Mouse (Mus musculus): ENCODE data around the gene Kcnh8. TPM values are rescaled to one million over a fixed set of nuclear protein-coding genes. Genes with fewer than 3 reads are reported as not detected.
A peak's percentile ranks its signal among the peaks of the same experiment; 100 is the strongest.

Kcnh8 gene
- polyA plus RNA-seq, 1 experiment from 2014 or later = 3.2 TPM

- peak overlapping the region; percentile 46 for H3K4me3 ChIP-seq (ENCODE audit: low read depth, low read length)
- no peak for DNase-seq (ENCODE audit: low spot score)
- no peaks in the 10 kb centered on the region for H3K9me3 ChIP-seq (ENCODE audit: control insufficient read depth, low read length)
- H3K9ac ChIP-seq (ENCODE audit: low read length) = peak overlapping the region; percentile 64
- H3K36me3 ChIP-seq (ENCODE audit: control insufficient read depth, insufficient read depth, low read length) = no peaks in the 10 kb centered on the region
- peaks cover 6% of the 10 kb centered on the region; the same call in 1 of the 2 replicates for H3K27me3 ChIP-seq (ENCODE audit: control insufficient read depth, insufficient read depth, low read length)
- ATAC-seq (ENCODE audit: insufficient read depth, low FRiP score, low TSS enrichment) = no peak
- H3K4me1 ChIP-seq (ENCODE audit: control insufficient read depth, insufficient read depth, low read length) = no peaks in the 10 kb centered on the region
- H3K27ac ChIP-seq (ENCODE audit: low read depth, low read length) = no peak overlapping the region
- 2% methylated on average over 14 of the region's 14 CpGs for WGBS
- H3K4me2 ChIP-seq (ENCODE audit: low read depth) = peak overlapping the region; percentile 90
Measured at GRCm38 (mm10) chr17:52602781-52603170, 267 bp downstream of the Kcnh8 start.

GRCm38 (mm10) chr17:52603411-52603810 is 902 bp downstream of the Kcnh8 start:
- no peak overlapping the region for H3K27ac ChIP-seq (ENCODE audit: low read depth, low read length)
- peaks cover 6% of the 10 kb centered on the region; the same call in 1 of the 2 replicates for H3K27me3 ChIP-seq (ENCODE audit: control insufficient read depth, insufficient read depth, low read length)
- no peaks in the 10 kb centered on the region for H3K9me3 ChIP-seq (ENCODE audit: control insufficient read depth, low read length)
- WGBS = 9% methylated on average over 5 of the region's 5 CpGs
- ATAC-seq (ENCODE audit: insufficient read depth, low FRiP score, low TSS enrichment) (no peak), DNase-seq (ENCODE audit: low spot score) (peak; percentile 30)
- no peaks in the 10 kb centered on the region for H3K36me3 ChIP-seq (ENCODE audit: control insufficient read depth, insufficient read depth, low read length)
- H3K4me3 ChIP-seq (ENCODE audit: low read depth, low read length) = peak overlapping the region; percentile 46; the same call in 1 of the 2 replicates
- no peak overlapping the region for H3K9ac ChIP-seq (ENCODE audit: low read length)
- H3K4me1 ChIP-seq (ENCODE audit: control insufficient read depth, insufficient read depth, low read length) = no peaks in the 10 kb centered on the region
- peak overlapping the region; percentile 90 for H3K4me2 ChIP-seq (ENCODE audit: low read depth)

- Histone ChIP-seq H3K9ac (ENCODE audit: low read length) (no peak overlapping the region), H3K9me3 (ENCODE audit: control insufficient read depth, low read length) (no peaks in the 10 kb centered on the region), H3K4me2 (ENCODE audit: low read depth) (no peak overlapping the region), H3K27ac (ENCODE audit: low read depth, low read length) (no peak overlapping the region), H3K4me3 (ENCODE audit: low read depth, low read length) (no peak overlapping the region), H3K4me1 (ENCODE audit: control insufficient read depth, insufficient read depth, low read length) (no peaks in the 10 kb centered on the region), H3K36me3 (ENCODE audit: control insufficient read depth, insufficient read depth, low read length) (no peaks in the 10 kb centered on the region), H3K27me3 (ENCODE audit: control insufficient read depth, insufficient read depth, low read length) (no peaks in the 10 kb centered on the region)
- no peak for ATAC-seq (ENCODE audit: insufficient read depth, low FRiP score, low TSS enrichment)
- DNase-seq (ENCODE audit: low spot score) = no peak
- WGBS = 62% methylated on average over 4 of the region's 4 CpGs
Measured at GRCm38 (mm10) chr17:52611382-52611781, 8.9 kb downstream of the Kcnh8 start.

- Histone ChIP-seq H3K4me3 (ENCODE audit: low read depth, low read length) (no peak overlapping the region), H3K9me3 (ENCODE audit: control insufficient read depth, low read length) (no peaks in the 10 kb centered on the region), H3K4me2 (ENCODE audit: low read depth) (no peak overlapping the region), H3K4me1 (ENCODE audit: control insufficient read depth, insufficient read depth, low read length) (no peaks in the 10 kb centered on the region), H3K36me3 (ENCODE audit: control insufficient read depth, insufficient read depth, low read length) (no peaks in the 10 kb centered on the region), H3K27ac (ENCODE audit: low read depth, low read length) (no peak overlapping the region), H3K27me3 (ENCODE audit: control insufficient read depth, insufficient read depth, low read length) (no peaks in the 10 kb centered on the region), H3K9ac (ENCODE audit: low read length) (no peak overlapping the region)
- ATAC-seq (ENCODE audit: insufficient read depth, low FRiP score, low TSS enrichment) (no peak), DNase-seq (ENCODE audit: low spot score) (no peak)
Measured at GRCm38 (mm10) chr17:52649186-52649585, 46.7 kb downstream of the Kcnh8 start.

GRCm38 (mm10) chr17:52691988-52692387 is 89.5 kb downstream of the Kcnh8 start:
- Histone ChIP-seq H3K4me3 (ENCODE audit: low read depth, low read length) (no peak overlapping the region), H3K27ac (ENCODE audit: low read depth, low read length) (no peak overlapping the region), H3K36me3 (ENCODE audit: control insufficient read depth, insufficient read depth, low read length) (no peaks in the 10 kb centered on the region), H3K9ac (ENCODE audit: low read length) (no peak overlapping the region), H3K4me2 (ENCODE audit: low read depth) (no peak overlapping the region), H3K4me1 (ENCODE audit: control insufficient read depth, insufficient read depth, low read length) (no peaks in the 10 kb centered on the region), H3K9me3 (ENCODE audit: control insufficient read depth, low read length) (no peaks in the 10 kb centered on the region), H3K27me3 (ENCODE audit: control insufficient read depth, insufficient read depth, low read length) (no peaks in the 10 kb centered on the region)
- ATAC-seq (ENCODE audit: insufficient read depth, low FRiP score, low TSS enrichment) (no peak), DNase-seq (ENCODE audit: low spot score) (no peak)

GRCm38 (mm10) chr17:52701944-52702343 is 99.4 kb downstream of the Kcnh8 start:
- H3K9ac ChIP-seq (ENCODE audit: low read length) = no peak overlapping the region
- no peak for DNase-seq (ENCODE audit: low spot score)
- no peaks in the 10 kb centered on the region for H3K4me1 ChIP-seq (ENCODE audit: control insufficient read depth, insufficient read depth, low read length)
- H3K36me3 ChIP-seq (ENCODE audit: control insufficient read depth, insufficient read depth, low read length) = no peaks in the 10 kb centered on the region
- no peak overlapping the region for H3K4me2 ChIP-seq (ENCODE audit: low read depth)
- no peaks in the 10 kb centered on the region for H3K9me3 ChIP-seq (ENCODE audit: control insufficient read depth, low read length)
- 90% methylated on average over 3 of the region's 3 CpGs for WGBS
- no peak overlapping the region for H3K4me3 ChIP-seq (ENCODE audit: low read depth, low read length)
- no peak for ATAC-seq (ENCODE audit: insufficient read depth, low FRiP score, low TSS enrichment)
- no peak overlapping the region for H3K27ac ChIP-seq (ENCODE audit: low read depth, low read length)
- no peaks in the 10 kb centered on the region for H3K27me3 ChIP-seq (ENCODE audit: control insufficient read depth, insufficient read depth, low read length)

GRCm38 (mm10) chr17:52712319-52712718 is 109.8 kb downstream of the Kcnh8 start:
- H3K9me3 ChIP-seq (ENCODE audit: control insufficient read depth, low read length) = no peaks in the 10 kb centered on the region
- DNase-seq (ENCODE audit: low spot score) (peak; percentile 12), ATAC-seq (ENCODE audit: insufficient read depth, low FRiP score, low TSS enrichment) (no peak)
- no peaks in the 10 kb centered on the region for H3K36me3 ChIP-seq (ENCODE audit: control insufficient read depth, insufficient read depth, low read length)
- H3K4me1 ChIP-seq (ENCODE audit: control insufficient read depth, insufficient read depth, low read length) = no peaks in the 10 kb centered on the region
- no peak overlapping the region for H3K4me3 ChIP-seq (ENCODE audit: low read depth, low read length)
- whole genome bisulfite sequencing = 17% methylated on average over 1 of the region's 1 CpGs
- no peaks in the 10 kb centered on the region for H3K27me3 ChIP-seq (ENCODE audit: control insufficient read depth, insufficient read depth, low read length)
- no peak overlapping the region for H3K9ac ChIP-seq (ENCODE audit: low read length)
- no peak overlapping the region for H3K4me2 ChIP-seq (ENCODE audit: low read depth)
- H3K27ac ChIP-seq (ENCODE audit: low read depth, low read length) = no peak overlapping the region

- no peaks in the 10 kb centered on the region for H3K9me3 ChIP-seq (ENCODE audit: control insufficient read depth, low read length)
- ATAC-seq (ENCODE audit: insufficient read depth, low FRiP score, low TSS enrichment) (no peak), DNase-seq (ENCODE audit: low spot score) (no peak)
- no peak overlapping the region for H3K4me2 ChIP-seq (ENCODE audit: low read depth)
- no peaks in the 10 kb centered on the region for H3K27me3 ChIP-seq (ENCODE audit: control insufficient read depth, insufficient read depth, low read length)
- H3K4me1 ChIP-seq (ENCODE audit: control insufficient read depth, insufficient read depth, low read length) = no peaks in the 10 kb centered on the region
- H3K9ac ChIP-seq (ENCODE audit: low read length) = no peak overlapping the region
- WGBS = 85% methylated on average over 3 of the region's 3 CpGs
- no peak overlapping the region for H3K4me3 ChIP-seq (ENCODE audit: low read depth, low read length)
- H3K27ac ChIP-seq (ENCODE audit: low read depth, low read length) = no peak overlapping the region
- no peaks in the 10 kb centered on the region for H3K36me3 ChIP-seq (ENCODE audit: control insufficient read depth, insufficient read depth, low read length)
Measured at GRCm38 (mm10) chr17:52722214-52722613, 119.7 kb downstream of the Kcnh8 start.

- Histone ChIP-seq H3K4me1 (ENCODE audit: control insufficient read depth, insufficient read depth, low read length) (no peaks in the 10 kb centered on the region), H3K27ac (ENCODE audit: low read depth, low read length) (no peak overlapping the region), H3K27me3 (ENCODE audit: control insufficient read depth, insufficient read depth, low read length) (no peaks in the 10 kb centered on the region), H3K4me2 (ENCODE audit: low read depth) (no peak overlapping the region), H3K4me3 (ENCODE audit: low read depth, low read length) (no peak overlapping the region), H3K9ac (ENCODE audit: low read length) (no peak overlapping the region), H3K36me3 (ENCODE audit: control insufficient read depth, insufficient read depth, low read length) (no peaks in the 10 kb centered on the region), H3K9me3 (ENCODE audit: control insufficient read depth, low read length) (no peaks in the 10 kb centered on the region)
- 70% methylated on average over 2 of the region's 2 CpGs for WGBS
- ATAC-seq (ENCODE audit: insufficient read depth, low FRiP score, low TSS enrichment) (no peak), DNase-seq (ENCODE audit: low spot score) (no peak)
Measured at GRCm38 (mm10) chr17:52728806-52729205, 126.3 kb downstream of the Kcnh8 start.
